Mouse (Mus musculus): ENCODE data around the gene Hnf4a. TPM values are rescaled to one million over a fixed set of nuclear protein-coding genes. Genes with fewer than 3 reads are reported as not detected.
A peak's percentile ranks its signal among the peaks of the same experiment; 100 is the strongest.

Hnf4a gene
- polyA plus RNA-seq, 1 experiment from 2014 or later: 27.5 TPM

- H3K36me3 ChIP-seq (replicated peaks; ENCODE audit: insufficient read depth, low read length): peaks cover 24% of the 10 kb centered on the region
- ATAC-seq (no peak), DNase-seq (no peak)
- peaks cover 16% of the 10 kb centered on the region for H3K4me1 ChIP-seq (ENCODE audit: insufficient read depth)
- H3K4me3 ChIP-seq (ENCODE audit: low read depth, low read length): no peak overlapping the region
- 75% methylated on average over 1 of the region's 1 CpGs for WGBS (ENCODE audit: insufficient replicate concordance)
- H3K27me3 ChIP-seq (ENCODE audit: insufficient read depth, low read length): no peaks in the 10 kb centered on the region
- TF ChIP-seq CTCF (IDR thresholded peaks at IDR 0.05; ENCODE audit: low read depth): no peak
- no peak for TF ChIP-seq EP300 (IDR thresholded peaks at IDR 0.05; ENCODE audit: low read depth)
- H3K9ac ChIP-seq (replicated peaks): no peak overlapping the region
- H3K9me3 ChIP-seq (ENCODE audit: low read length): no peaks in the 10 kb centered on the region
- 0 out of 2 replicates have a peak overlapping the region, but pooled peaks have one; percentile 34 for H3K27ac ChIP-seq (ENCODE audit: low read depth)
- H3K4me2 ChIP-seq (ENCODE audit: low read depth, low read length): no peak overlapping the region
Observed at GRCm38 (mm10) chr2:163558548-163558947, 51.9 kb downstream of the Hnf4a start.

- H3K27ac ChIP-seq (ENCODE audit: low read depth): peak overlapping the region; percentile 29; the same call in 1 of the 2 replicates
- H3K36me3 ChIP-seq (replicated peaks; ENCODE audit: insufficient read depth, low read length): peaks cover 22% of the 10 kb centered on the region
- ATAC-seq (no peak), DNase-seq (peak; percentile 14)
- H3K9me3 ChIP-seq (ENCODE audit: low read length): no peaks in the 10 kb centered on the region
- H3K9ac ChIP-seq (replicated peaks): no peak overlapping the region
- H3K27me3 ChIP-seq (ENCODE audit: insufficient read depth, low read length): no peaks in the 10 kb centered on the region
- 61% methylated on average over 5 of the region's 5 CpGs for WGBS (ENCODE audit: insufficient replicate concordance)
- peaks cover 14% of the 10 kb centered on the region for H3K4me1 ChIP-seq (ENCODE audit: insufficient read depth)
- TF ChIP-seq CTCF (IDR thresholded peaks at IDR 0.05; ENCODE audit: low read depth) (no peak), EP300 (IDR thresholded peaks at IDR 0.05; ENCODE audit: low read depth) (no peak)
- no peak overlapping the region for H3K4me2 ChIP-seq (ENCODE audit: low read depth, low read length)
- H3K4me3 ChIP-seq (ENCODE audit: low read depth, low read length): no peak overlapping the region
Observed at GRCm38 (mm10) chr2:163559236-163559635, 52.6 kb downstream of the Hnf4a start.

- Histone ChIP-seq H3K4me3 (ENCODE audit: low read depth, low read length) (no peak overlapping the region), H3K27me3 (ENCODE audit: insufficient read depth, low read length) (no peaks in the 10 kb centered on the region), H3K9me3 (ENCODE audit: low read length) (no peaks in the 10 kb centered on the region), H3K4me2 (ENCODE audit: low read depth, low read length) (no peak overlapping the region), H3K36me3 (replicated peaks; ENCODE audit: insufficient read depth, low read length) (peaks cover 25% of the 10 kb centered on the region), H3K9ac (replicated peaks) (no peak overlapping the region), H3K4me1 (ENCODE audit: insufficient read depth) (peaks cover 14% of the 10 kb centered on the region), H3K27ac (ENCODE audit: low read depth) (no peak overlapping the region)
- DNase-seq: no peak
- TF ChIP-seq EP300 (IDR thresholded peaks at IDR 0.05; ENCODE audit: low read depth) (no peak), CTCF (IDR thresholded peaks at IDR 0.05; ENCODE audit: low read depth) (no peak)
- 62% methylated on average over 3 of the region's 3 CpGs for WGBS (ENCODE audit: insufficient replicate concordance)
- no peak for ATAC-seq
Observed at GRCm38 (mm10) chr2:163560247-163560646, 53.6 kb downstream of the Hnf4a start.

- H3K36me3 ChIP-seq (replicated peaks; ENCODE audit: insufficient read depth, low read length): peaks cover 29% of the 10 kb centered on the region
- H3K4me1 ChIP-seq (ENCODE audit: insufficient read depth): peaks cover 14% of the 10 kb centered on the region
- no peak overlapping the region for H3K9ac ChIP-seq (replicated peaks)
- H3K27me3 ChIP-seq (ENCODE audit: insufficient read depth, low read length): no peaks in the 10 kb centered on the region
- no peak overlapping the region for H3K27ac ChIP-seq (ENCODE audit: low read depth)
- DNase-seq (no peak), ATAC-seq (peak; percentile 47)
- H3K4me2 ChIP-seq (ENCODE audit: low read depth, low read length): no peak overlapping the region
- no peaks in the 10 kb centered on the region for H3K9me3 ChIP-seq (ENCODE audit: low read length)
- TF ChIP-seq CTCF (IDR thresholded peaks at IDR 0.05; ENCODE audit: low read depth): no peak
- no peak for TF ChIP-seq EP300 (IDR thresholded peaks at IDR 0.05; ENCODE audit: low read depth)
- 67% methylated on average over 13 of the region's 13 CpGs for WGBS (ENCODE audit: insufficient replicate concordance)
- H3K4me3 ChIP-seq (ENCODE audit: low read depth, low read length): no peak overlapping the region
Observed at GRCm38 (mm10) chr2:163561258-163561948, 54.8 kb downstream of the Hnf4a start.

GRCm38 (mm10) chr2:163564646-163565045 is 58.0 kb downstream of the Hnf4a start:
- H3K27ac ChIP-seq (ENCODE audit: low read depth): no peak overlapping the region
- H3K36me3 ChIP-seq (replicated peaks; ENCODE audit: insufficient read depth, low read length): peaks cover 23% of the 10 kb centered on the region
- ATAC-seq (peak; percentile 24; the same call in 1 of the 2 replicates), DNase-seq (no peak)
- TF ChIP-seq CTCF (IDR thresholded peaks at IDR 0.05; ENCODE audit: low read depth): no peak
- no peak for TF ChIP-seq EP300 (IDR thresholded peaks at IDR 0.05; ENCODE audit: low read depth)
- no peaks in the 10 kb centered on the region for H3K27me3 ChIP-seq (ENCODE audit: insufficient read depth, low read length)
- 29% methylated on average over 8 of the region's 8 CpGs for WGBS (ENCODE audit: insufficient replicate concordance)
- no peak overlapping the region for H3K9ac ChIP-seq (replicated peaks)
- H3K4me2 ChIP-seq (ENCODE audit: low read depth, low read length): no peak overlapping the region
- peaks cover 7% of the 10 kb centered on the region; the same call in 1 of the 2 replicates for H3K4me1 ChIP-seq (ENCODE audit: insufficient read depth)
- H3K4me3 ChIP-seq (ENCODE audit: low read depth, low read length): no peak overlapping the region
- no peaks in the 10 kb centered on the region for H3K9me3 ChIP-seq (ENCODE audit: low read length)

- TF ChIP-seq EP300 (IDR thresholded peaks at IDR 0.05; ENCODE audit: low read depth) (no peak), CTCF (IDR thresholded peaks at IDR 0.05; ENCODE audit: low read depth) (no peak)
- H3K4me1 ChIP-seq (ENCODE audit: insufficient read depth): peaks cover 16% of the 10 kb centered on the region
- no peaks in the 10 kb centered on the region for H3K27me3 ChIP-seq (ENCODE audit: insufficient read depth, low read length)
- no peaks in the 10 kb centered on the region for H3K9me3 ChIP-seq (ENCODE audit: low read length)
- H3K9ac ChIP-seq (replicated peaks): no peak overlapping the region
- no peak overlapping the region for H3K4me2 ChIP-seq (ENCODE audit: low read depth, low read length)
- no peak overlapping the region for H3K4me3 ChIP-seq (ENCODE audit: low read depth, low read length)
- 58% methylated on average over 3 of the region's 3 CpGs for WGBS (ENCODE audit: insufficient replicate concordance)
- peak overlapping the region; percentile 68 for H3K27ac ChIP-seq (ENCODE audit: low read depth)
- no peak for ATAC-seq
- peaks cover 15% of the 10 kb centered on the region for H3K36me3 ChIP-seq (replicated peaks; ENCODE audit: insufficient read depth, low read length)
- no peak for DNase-seq
Observed at GRCm38 (mm10) chr2:163574321-163574720, 67.7 kb downstream of the Hnf4a start.

All from liver, postnatal 0 days (tissue).